Mouse (Mus musculus) testis, adult 2 months (tissue): Measurements from ENCODE around the gene Klf4.

Experiments
- CTCF ChIP-seq: fragments of 200-500 bp; IDR thresholded peaks from 2 replicates; pipeline ENCODE4 v1.5.1; 2012; ENCODE audit warnings: low read depth, mild to moderate bottlenecking, inconsistent platforms, low read length, moderate library complexity; ENCODE audit not compliant: control insufficient read depth, insufficient read depth, insufficient replicate concordance
- POLR2A ChIP-seq: fragments of 200-500 bp; IDR thresholded peaks from 2 replicates; pipeline ENCODE4 v1.6.1; 2012; ENCODE audit warnings: low read depth, mild to moderate bottlenecking, inconsistent platforms, low read length, moderate library complexity; ENCODE audit not compliant: control insufficient read depth

DNA sequence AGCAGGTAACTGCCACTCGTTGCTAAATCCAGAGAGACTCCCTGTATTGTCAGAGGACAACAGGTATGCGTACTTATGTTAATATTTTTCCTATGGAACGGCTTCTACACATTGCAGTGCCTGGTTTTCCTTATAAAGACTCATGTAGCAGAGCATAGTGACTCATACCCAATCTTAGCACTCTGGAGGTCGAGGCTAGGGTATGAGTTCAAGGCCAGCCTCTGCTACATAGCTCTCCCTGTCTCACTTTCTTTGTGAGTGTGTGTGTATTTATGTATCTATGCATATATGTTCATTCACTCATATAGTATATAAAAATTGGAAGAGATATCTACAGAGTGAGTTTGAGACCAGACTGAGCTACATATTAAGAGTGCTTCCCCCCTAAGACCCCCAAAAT is 8.3 kb downstream of the Klf4 start:
- TF ChIP-seq CTCF (no peak), POLR2A (no peak)
